Mouse (Mus musculus) kidney, embryonic 16.5 days (tissue): ENCODE data around the gene Rps6. TPM values are rescaled to one million over a fixed set of nuclear protein-coding genes. Genes with fewer than 3 reads are reported as not detected.

Experiments used
- ATAC-seq: fragments of 200-750 bp; cut with Nextera tagmentation; 2 replicates; pipeline ENCODE4 v1.8.0; 2017; ENCODE audit warnings: moderate TSS enrichment; ENCODE audit not compliant: low FRiP score, low TSS enrichment
- H3K27ac ChIP-seq: fragments of 300-500 bp; sonication (generic); 2 replicates; pipeline ENCODE4 v1.5.1; 2014; ENCODE audit warnings: low read length
- H3K27me3 ChIP-seq: fragments of 300-500 bp; sonication (generic); 2 replicates; pipeline ENCODE4 v1.6.1; 2014; ENCODE audit warnings: low read length, control low read depth, mixed read lengths; ENCODE audit not compliant: insufficient read depth
- H3K36me3 ChIP-seq: fragments of 300-500 bp; sonication (generic); 2 replicates; pipeline ENCODE4 v1.6.1; 2014; ENCODE audit warnings: low read length, control low read depth, mixed read lengths; ENCODE audit not compliant: insufficient read depth
- H3K4me1 ChIP-seq: fragments of 300-500 bp; sonication (generic); 2 replicates; pipeline ENCODE4 v1.6.1; 2014; ENCODE audit warnings: low read length, control low read depth, mixed read lengths; ENCODE audit not compliant: insufficient read depth
- H3K4me2 ChIP-seq: fragments of 300-500 bp; sonication (generic); replicated peaks from 2 replicates; pipeline ENCODE4 v1.6.1; 2014; ENCODE audit warnings: low read depth, low read length
- H3K4me3 ChIP-seq: fragments of 300-500 bp; sonication (generic); 2 replicates; pipeline ENCODE4 v1.5.1; 2014; ENCODE audit warnings: mild to moderate bottlenecking, low read length
- H3K9ac ChIP-seq: fragments of 300-500 bp; sonication (generic); replicated peaks from 2 replicates; pipeline ENCODE4 v1.6.1; 2014; ENCODE audit warnings: low read length
- H3K9me3 ChIP-seq: fragments of 300-500 bp; sonication (generic); 2 replicates; pipeline ENCODE4 v1.6.1; 2016; ENCODE audit warnings: low read length, control low read depth
- WGBS: fragments of 180-500 bp; shearing (Covaris S2); extraction: QIAGEN DNeasy Blood & Tissue Kit; methylation state at CpG from one replicate; pipeline ENCODE4 v1.1.7; 2014; 5-methylcytosine and 5-hydroxymethylcytosine counted together
- polyA plus RNA-seq: library from polyadenylated mRNA; unstranded; fragments of >200 nt; fragmentation: Nextera tagmentation; extraction: Ambion mirVana; gene quantifications from 2 replicates; pipeline ENCODE4 v1.2.1, GENCODE M21; 2015

Gene Rps6
- 606 and 725 TPM in 2 replicates for polyA plus RNA-seq

DNA sequence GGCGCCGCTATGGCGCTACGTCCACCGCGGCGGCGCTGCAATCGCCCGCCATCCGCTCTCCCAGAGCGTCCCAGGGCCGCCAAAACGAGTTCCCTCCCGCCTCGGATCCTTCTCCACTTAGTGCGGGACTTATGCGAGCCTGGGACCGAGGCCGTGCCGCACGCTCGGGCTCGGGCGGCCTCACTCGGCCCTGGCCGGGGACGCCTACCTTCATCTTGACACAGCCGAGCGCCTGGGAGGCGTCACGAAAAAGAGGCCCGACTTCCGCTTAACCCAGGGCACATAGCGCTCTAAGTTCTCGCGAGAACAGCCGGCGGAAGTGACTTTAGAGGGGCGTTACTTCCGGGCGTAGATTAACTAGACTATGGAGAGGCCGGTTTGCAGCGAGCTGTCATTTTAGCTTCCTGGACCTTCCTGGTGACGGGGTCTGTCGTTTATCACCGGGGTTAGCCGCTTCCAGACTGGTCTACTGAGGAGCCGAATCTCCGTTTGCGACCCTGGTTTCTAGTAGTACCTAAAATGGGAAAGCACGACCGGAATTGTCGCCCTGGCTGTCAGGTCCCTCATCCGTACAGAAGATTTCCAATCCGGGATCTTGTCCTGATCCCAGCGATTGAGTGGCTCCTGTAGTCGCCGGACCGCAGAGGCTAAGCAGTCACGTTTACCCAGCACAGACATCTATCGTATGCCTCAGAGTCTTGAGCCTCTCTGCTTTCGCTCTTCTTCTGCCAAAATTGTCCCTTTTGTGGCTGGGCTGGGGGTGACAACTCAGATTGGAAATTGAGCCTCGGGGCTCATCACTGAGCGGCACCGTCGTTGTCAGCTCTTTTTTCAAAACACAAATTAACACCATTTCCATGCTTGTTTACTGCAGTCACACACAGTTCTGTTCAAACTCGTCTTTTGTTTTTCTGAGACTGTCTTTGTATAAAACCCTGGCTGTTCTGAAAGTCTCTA is at the start of gene Rps6:
Gene Rps6, minus strand, starts transcription at position 300 of the 957 bp plus-strand sequence.
- ATAC-seq: peak; percentile 98
- Histone ChIP-seq H3K27ac (peak within 1 kb of the TSS; percentile 96), H3K4me3 (peak within 1 kb of the TSS; percentile 89), H3K9ac (peak within 1 kb of the TSS; percentile 98), H3K36me3 (peaks cover 29% of the 10 kb centered on the region), H3K4me2 (peak within 1 kb of the TSS; percentile 74), H3K9me3 (no peaks in the 10 kb centered on the region), H3K4me1 (peaks cover 16% of the 10 kb centered on the region), H3K27me3 (no peaks in the 10 kb centered on the region)
- WGBS: under 1% methylated on average over 68 of the region's 68 CpGs

- WGBS: 83% methylated on average over 1 of the region's 1 CpGs
- Histone ChIP-seq H3K27ac (no peak overlapping the region), H3K36me3 (0 out of 2 replicates have a peak, but pooled peaks cover 5% of the 10 kb centered on the region), H3K4me1 (no peaks in the 10 kb centered on the region), H3K9ac (no peak overlapping the region), H3K9me3 (0 out of 2 replicates have a peak, but pooled peaks cover 6% of the 10 kb centered on the region), H3K27me3 (no peaks in the 10 kb centered on the region), H3K4me2 (no peak overlapping the region), H3K4me3 (no peak overlapping the region)
- ATAC-seq: no peak
Observed at GRCm38 (mm10) chr4:86905869-86906268, 48.7 kb upstream of the Rps6 start.

GRCm38 (mm10) chr4:86904969-86905368 is 47.8 kb upstream of the Rps6 start:
- H3K9me3 ChIP-seq: 0 out of 2 replicates have a peak, but pooled peaks cover 6% of the 10 kb centered on the region

GRCm38 (mm10) chr4:86902351-86902750 is 45.1 kb upstream of the Rps6 start:
- Histone ChIP-seq H3K36me3 (no peaks in the 10 kb centered on the region), H3K9ac (no peak overlapping the region), H3K27me3 (no peaks in the 10 kb centered on the region), H3K9me3 (no peaks in the 10 kb centered on the region), H3K4me2 (no peak overlapping the region), H3K4me1 (peaks cover 8% of the 10 kb centered on the region), H3K4me3 (no peak overlapping the region), H3K27ac (no peak overlapping the region; the same call in 1 of the 2 replicates)
- 59% methylated on average over 6 of the region's 6 CpGs for WGBS
- ATAC-seq: no peak; the same call in 1 of the 2 replicates

More at GRCm38 (mm10) chr4:86904969-86905368, 47.8 kb upstream of the Rps6 start:
- Histone ChIP-seq H3K27me3 (no peaks in the 10 kb centered on the region), H3K9ac (no peak overlapping the region), H3K4me3 (no peak overlapping the region), H3K4me1 (peaks cover 5% of the 10 kb centered on the region), H3K4me2 (no peak overlapping the region), H3K36me3 (0 out of 2 replicates have a peak, but pooled peaks cover 5% of the 10 kb centered on the region), H3K27ac (no peak overlapping the region)
- ATAC-seq: no peak
- WGBS: 43% methylated on average over 3 of the region's 3 CpGs

DNA sequence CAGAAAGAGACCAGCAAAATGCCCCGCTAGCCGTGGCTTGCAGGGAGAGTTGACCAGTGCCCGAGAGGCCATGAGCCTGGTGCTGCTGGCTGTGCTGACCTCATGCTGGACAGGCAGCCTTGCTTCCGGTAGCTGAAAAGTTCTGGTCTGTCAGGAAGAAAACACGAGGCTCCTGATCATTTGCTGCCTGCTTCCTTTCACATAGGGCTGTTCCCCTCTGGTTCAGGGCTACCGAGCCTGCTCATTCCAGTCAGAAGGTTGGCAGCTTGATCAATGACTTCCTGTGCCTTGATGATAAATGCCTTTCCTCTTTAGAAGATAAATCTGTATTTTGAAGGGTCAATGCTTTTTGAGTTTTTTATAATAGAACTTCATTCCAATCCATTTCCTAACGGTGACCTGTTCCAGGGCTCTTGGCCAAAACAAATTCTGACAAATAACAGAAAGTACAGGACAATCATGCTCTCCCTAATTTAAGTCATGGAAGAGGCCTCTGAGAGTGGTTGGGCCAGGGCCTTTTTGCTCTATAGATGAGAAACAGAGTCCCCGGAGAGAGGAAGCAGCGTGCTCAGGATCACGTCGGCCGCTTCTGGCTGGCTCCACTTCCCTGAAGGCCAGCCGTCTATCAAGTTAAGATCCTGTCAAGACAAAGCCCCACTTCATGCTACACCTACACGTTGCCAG is 41.7 kb upstream of the Rps6 start:
- Histone ChIP-seq H3K4me1 (peaks cover 8% of the 10 kb centered on the region), H3K4me3 (no peak overlapping the region), H3K9ac (no peak overlapping the region), H3K27me3 (no peaks in the 10 kb centered on the region), H3K9me3 (no peaks in the 10 kb centered on the region), H3K4me2 (no peak overlapping the region), H3K36me3 (no peaks in the 10 kb centered on the region), H3K27ac (peak overlapping the region; percentile 88)
- WGBS: 21% methylated on average over 14 of the region's 14 CpGs
- ATAC-seq: peak; percentile 87

DNA sequence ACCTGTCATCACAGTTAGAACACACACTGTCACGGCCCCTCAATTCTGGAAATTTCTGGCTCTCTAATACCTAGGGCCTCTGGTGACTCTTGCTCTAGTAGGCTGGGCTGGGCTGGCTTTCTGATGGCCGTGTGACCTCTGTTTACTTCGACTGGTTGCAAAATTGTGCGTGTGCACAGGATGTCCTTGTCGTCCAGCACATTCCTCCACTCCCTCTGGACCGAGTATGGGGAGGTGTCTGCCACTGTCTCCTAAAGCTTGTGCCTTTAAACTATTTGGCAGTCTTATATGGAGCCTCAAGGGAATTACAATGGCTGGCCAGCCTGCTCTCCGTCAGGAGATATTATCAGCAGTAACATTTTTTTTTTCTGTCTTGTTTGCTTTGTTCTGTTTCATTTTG is 40.2 kb upstream of the Rps6 start:
- Histone ChIP-seq H3K4me2 (no peak overlapping the region), H3K36me3 (no peaks in the 10 kb centered on the region), H3K27ac (peak overlapping the region; percentile 37; the same call in 1 of the 2 replicates), H3K27me3 (no peaks in the 10 kb centered on the region), H3K9ac (no peak overlapping the region), H3K9me3 (no peaks in the 10 kb centered on the region), H3K4me1 (peaks cover 8% of the 10 kb centered on the region), H3K4me3 (no peak overlapping the region)
- ATAC-seq: no peak; the same call in 1 of the 2 replicates
- 68% methylated on average over 7 of the region's 7 CpGs for WGBS

- H3K9me3 ChIP-seq: no peaks in the 10 kb centered on the region
- 79% methylated on average over 5 of the region's 5 CpGs for WGBS
- H3K9ac ChIP-seq: no peak overlapping the region
- H3K36me3 ChIP-seq: 0 out of 2 replicates have a peak, but pooled peaks cover 6% of the 10 kb centered on the region
- no peaks in the 10 kb centered on the region for H3K27me3 ChIP-seq
- H3K4me3 ChIP-seq: no peak overlapping the region
- ATAC-seq: no peak
- H3K4me2 ChIP-seq: no peak overlapping the region
- peaks cover 10% of the 10 kb centered on the region; the same call in 1 of the 2 replicates for H3K4me1 ChIP-seq
- no peak overlapping the region for H3K27ac ChIP-seq
Observed at GRCm38 (mm10) chr4:86887879-86888278, 30.7 kb upstream of the Rps6 start.

DNA sequence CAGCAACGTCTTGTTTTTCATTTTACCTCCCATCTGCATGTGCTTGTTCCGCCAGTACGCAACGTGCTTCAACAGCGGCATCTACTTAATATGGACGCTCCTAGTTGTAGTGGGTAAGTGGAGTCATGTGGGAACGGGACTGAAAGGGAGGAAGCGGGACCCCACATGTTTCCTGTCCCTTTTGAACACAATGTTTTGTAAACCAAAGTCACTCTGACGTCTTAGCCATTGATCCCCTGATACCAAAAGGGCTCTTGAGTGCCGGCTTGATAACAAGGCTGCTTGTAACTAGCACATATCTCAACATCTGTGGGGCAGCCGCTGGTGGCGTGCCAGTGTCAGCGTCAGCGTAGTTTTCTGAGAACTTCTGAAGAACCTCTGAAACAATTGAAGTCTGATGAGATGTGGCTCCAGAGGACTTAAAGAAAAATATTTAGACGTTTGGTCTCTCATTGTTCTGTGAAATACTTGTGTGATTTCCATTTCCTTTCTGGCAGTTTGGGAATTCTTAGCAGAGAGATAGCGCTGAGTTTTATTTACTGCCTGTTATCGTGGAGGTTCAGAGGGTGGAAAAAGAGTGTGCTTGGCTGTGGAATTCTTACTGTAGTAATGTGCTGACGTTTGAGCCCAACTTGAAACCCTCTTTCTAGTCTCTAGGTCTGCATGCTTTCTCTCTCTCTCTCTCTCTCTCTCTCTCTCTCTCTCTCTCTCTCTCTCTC is 29.1 kb upstream of the Rps6 start:
- H3K9ac ChIP-seq: peak overlapping the region; percentile 43
- H3K9me3 ChIP-seq: no peaks in the 10 kb centered on the region
- 0 out of 2 replicates have a peak, but pooled peaks cover 6% of the 10 kb centered on the region for H3K36me3 ChIP-seq
- 24% methylated on average over 18 of the region's 18 CpGs for whole genome bisulfite sequencing
- H3K4me2 ChIP-seq: peak overlapping the region; percentile 49
- peak; percentile 54; the same call in 1 of the 2 replicates for ATAC-seq
- peak overlapping the region; percentile 35 for H3K4me3 ChIP-seq
- peak overlapping the region; percentile 63 for H3K27ac ChIP-seq
- H3K27me3 ChIP-seq: no peaks in the 10 kb centered on the region
- H3K4me1 ChIP-seq: peaks cover 10% of the 10 kb centered on the region; the same call in 1 of the 2 replicates

DNA sequence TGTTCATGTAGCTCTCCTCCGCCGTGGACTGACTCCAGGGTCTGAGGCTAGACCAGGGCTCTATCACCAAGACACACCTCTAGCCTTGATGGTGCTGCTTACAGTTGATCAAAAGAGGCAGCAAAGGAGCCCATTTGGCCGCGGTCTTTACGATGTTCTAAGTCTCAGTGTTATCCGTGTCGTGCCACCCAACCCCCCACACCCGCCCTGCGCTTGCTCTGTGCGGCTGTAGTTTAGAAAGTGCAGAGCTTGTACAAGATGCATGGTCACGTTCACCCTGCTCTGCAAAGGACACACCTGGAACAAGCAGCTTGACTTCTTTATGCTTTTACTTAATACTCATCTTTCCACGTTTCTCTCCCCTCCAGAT is 28.6 kb upstream of the Rps6 start:
- H3K4me3 ChIP-seq: peak overlapping the region; percentile 35
- peak overlapping the region; percentile 43 for H3K9ac ChIP-seq
- no peaks in the 10 kb centered on the region for H3K27me3 ChIP-seq
- no peaks in the 10 kb centered on the region for H3K9me3 ChIP-seq
- peak overlapping the region; percentile 63 for H3K27ac ChIP-seq
- peak; percentile 77; the same call in 1 of the 2 replicates for ATAC-seq
- H3K36me3 ChIP-seq: 0 out of 2 replicates have a peak, but pooled peaks cover 6% of the 10 kb centered on the region
- 43% methylated on average over 12 of the region's 12 CpGs for WGBS
- peak overlapping the region; percentile 49 for H3K4me2 ChIP-seq
- H3K4me1 ChIP-seq: peaks cover 10% of the 10 kb centered on the region; the same call in 1 of the 2 replicates
